Comparison of ENCODE assay signal across 26 mouse cellular contexts in genomic region chr16:33853271-33853670, GRCm38 (mm10). TPM values are rescaled to one million over a fixed set of nuclear protein-coding genes. Genes with fewer than 3 reads are reported as not detected.
DNase-seq lines count a peak whose midpoint lies in the region; ATAC-seq lines count a peak whose summit lies in the region.
"Had no signal": no experiment of that assay in that cellular context is flagged by ENCODE, and none has a peak within 500 bp of the region (broad histone marks: within the 10 kb centered on the region; RNA-seq: fewer than 3 reads in every experiment).

No protein-coding gene starts in this region.

- DNase-seq in kidney, adult 18-20 months = peak; percentile 41
- DNase-seq in kidney, postnatal 4 days = no peak
- peak; percentile 56 for DNase-seq in kidney, adult 9 months
- DNase-seq in kidney, postnatal 14 days = no peak
- peak; percentile 43 to 49 for DNase-seq in kidney, postnatal 36 days
- DNase-seq: adrenal gland, adult 8-10 months; adrenal gland, postnatal 14 days; adrenal gland, postnatal 36 days; cerebellum, adult 11-12 months; cerebellum, adult 2 months; cerebellum, adult 9-10 months; cerebellum, postnatal 10 days; cerebellum, postnatal 25 days had no signal

- H3K4me1 ChIP-seq in kidney, embryonic 14.5 days (ENCODE audit: control insufficient read depth, insufficient read depth, low read length) = no peaks in the 10 kb centered on the region
- H3K4me1 ChIP-seq: forebrain, embryonic 10.5 days; forebrain, embryonic 12.5 days had no signal

- H3K27ac ChIP-seq in kidney, embryonic 14.5 days (ENCODE audit: low read depth, low read length) = no peak overlapping the region
- H3K27ac ChIP-seq: embryonic facial prominence, embryonic 10.5 days; embryonic facial prominence, embryonic 12.5 days; forebrain, embryonic 10.5 days; forebrain, embryonic 12.5 days had no signal

- no peaks in the 10 kb centered on the region for H3K27me3 ChIP-seq in kidney, embryonic 14.5 days (ENCODE audit: control insufficient read depth, insufficient read depth, low read length)
- H3K27me3 ChIP-seq: embryonic facial prominence, embryonic 12.5 days; forebrain, embryonic 12.5 days; Patski had no signal

- no peak overlapping the region for H3K4me2 ChIP-seq in kidney, embryonic 14.5 days (replicated peaks; ENCODE audit: low read depth, low read length)
- H3K4me2 ChIP-seq: embryonic facial prominence, embryonic 12.5 days; forebrain, embryonic 12.5 days had no signal

- H3K9me3 ChIP-seq in kidney, embryonic 14.5 days (ENCODE audit: control insufficient read depth, low read length) = no peaks in the 10 kb centered on the region
- H3K9me3 ChIP-seq: embryonic facial prominence, embryonic 12.5 days; forebrain, embryonic 12.5 days; G1E had no signal

- no peak for ATAC-seq in kidney, embryonic 14.5 days (ENCODE audit: low FRiP score, low TSS enrichment)
- ATAC-seq in erythroid progenitor cell, adult 5-6 weeks (replicated peaks; ENCODE audit: low FRiP score, poor library complexity, severe bottlenecking) = no peak
- ATAC-seq: activated CD4-positive, CD25-positive, alpha-beta regulatory T cell, adult 4 months; forebrain, embryonic 14.5 days; forebrain, embryonic 16.5 days; Patski had no signal

- H3K9ac ChIP-seq in kidney, embryonic 14.5 days (ENCODE audit: low read depth, low read length) = no peak overlapping the region
- H3K9ac ChIP-seq: embryonic facial prominence, embryonic 12.5 days; forebrain, embryonic 12.5 days had no signal

- 0 out of 2 replicates have a peak, but pooled peaks cover 2% of the 10 kb centered on the region for H3K36me3 ChIP-seq in kidney, embryonic 14.5 days (ENCODE audit: control insufficient read depth, insufficient read depth, low read length)
- H3K36me3 ChIP-seq: forebrain, embryonic 12.5 days; G1E had no signal

- H3K4me3 ChIP-seq in kidney, embryonic 14.5 days (ENCODE audit: low read length) = no peak overlapping the region
- H3K4me3 ChIP-seq: embryonic facial prominence, embryonic 10.5 days; embryonic facial prominence, embryonic 12.5 days; forebrain, embryonic 10.5 days; forebrain, embryonic 12.5 days had no signal

RNA-seq across cellular contexts. Expression of gene Itgb5, which starts 23.8 kb away (rescaled TPM):
- 34.3 and 49.7 TPM in 2 replicates for polyA plus RNA-seq in kidney, embryonic 14.5 days (2014; fragmentation: Nextera tagmentation; extraction: Ambion mirVana)
- total RNA-seq in erythroid progenitor cell, adult 5-6 weeks (2015; ENCODE audit: low replicate concordance) = 6.1 and 13.8 TPM in 2 replicates
- total RNA-seq in erythroid progenitor cell, adult 5-6 weeks (2017; ENCODE audit: low replicate concordance) = 8.9 and 9.2 TPM in 2 replicates

RNA-seq across cellular contexts. Expression of gene Muc13, which starts 59.4 kb away (rescaled TPM):
- polyA plus RNA-seq in kidney, embryonic 14.5 days (2014; fragmentation: Nextera tagmentation; extraction: Ambion mirVana) = 0.09 TPM in 1 of 2 replicates, not detected in the other
- total RNA-seq in erythroid progenitor cell, adult 5-6 weeks (2015; ENCODE audit: low replicate concordance) = 1.8 and 6.3 TPM in 2 replicates
- total RNA-seq in erythroid progenitor cell, adult 5-6 weeks (2017; ENCODE audit: low replicate concordance) = 0.51 and 1.2 TPM in 2 replicates
- total RNA-seq: adrenal gland, adult 18-20 months; adrenal gland, postnatal 36 days had no signal
- polyA plus RNA-seq: embryonic facial prominence, embryonic 14.5 days; forebrain, embryonic 14.5 days; Patski had no signal

Comparison
In these comparisons a context has a peak if more than half of its experiments do, and no peak if none do; other contexts are left out.
1. DNase-seq: peak in kidney, adult 18-20 months (single experiment), kidney, adult 9 months (single experiment) and kidney, postnatal 36 days (2 of 2); none in kidney, postnatal 4 days (0 of 2) and kidney, postnatal 14 days (single experiment).